Mouse (Mus musculus): ENCODE results near the gene Hoxa6.
A peak's percentile ranks its signal among the peaks of the same experiment; 100 is the strongest.

Gene Hoxa6

GRCm38 (mm10) chr6:52216691-52217458, 8.4 kb upstream of the Hoxa6 start:
- DNase-seq (ENCODE audit: low spot score in 2 of 2), result peak; percentile 33 to 59

DNA sequence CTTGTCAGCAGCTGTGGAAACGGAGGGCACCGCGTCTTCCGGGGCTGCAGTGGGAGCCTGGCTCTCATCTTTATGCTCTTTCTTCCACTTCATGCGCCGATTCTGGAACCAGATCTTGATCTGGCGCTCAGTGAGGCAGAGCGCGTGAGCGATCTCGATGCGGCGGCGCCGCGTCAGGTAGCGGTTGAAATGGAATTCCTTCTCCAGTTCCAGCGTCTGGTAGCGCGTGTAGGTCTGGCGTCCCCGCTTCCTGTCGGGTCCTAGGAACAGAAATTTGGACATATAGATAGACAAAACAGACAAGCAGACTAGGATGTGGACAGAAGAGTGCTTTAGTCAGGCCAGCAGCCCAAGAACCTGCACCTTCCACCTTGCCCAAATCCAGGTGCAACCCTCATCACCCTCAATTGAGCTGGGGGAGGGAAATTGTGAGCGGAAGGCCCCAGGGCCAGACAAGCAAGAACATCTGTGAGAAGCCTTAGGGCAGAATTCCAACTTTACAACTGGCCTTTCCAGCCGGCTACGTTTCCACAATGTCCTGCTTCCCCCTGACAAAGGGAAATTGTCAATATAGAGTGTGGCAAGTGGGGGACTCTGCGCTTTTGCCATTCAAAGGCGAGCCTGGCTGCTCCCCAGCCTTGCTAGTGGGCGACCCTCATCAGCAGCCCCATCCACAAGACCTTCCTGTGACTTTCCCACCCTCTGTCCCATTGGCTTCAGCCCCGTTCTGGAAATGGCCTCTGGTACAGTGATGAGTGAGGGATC, 7.4 kb upstream of the Hoxa6 start:
- peak; percentile 19 to 58 for DNase-seq (ENCODE audit: low spot score in 2 of 2)

DNA sequence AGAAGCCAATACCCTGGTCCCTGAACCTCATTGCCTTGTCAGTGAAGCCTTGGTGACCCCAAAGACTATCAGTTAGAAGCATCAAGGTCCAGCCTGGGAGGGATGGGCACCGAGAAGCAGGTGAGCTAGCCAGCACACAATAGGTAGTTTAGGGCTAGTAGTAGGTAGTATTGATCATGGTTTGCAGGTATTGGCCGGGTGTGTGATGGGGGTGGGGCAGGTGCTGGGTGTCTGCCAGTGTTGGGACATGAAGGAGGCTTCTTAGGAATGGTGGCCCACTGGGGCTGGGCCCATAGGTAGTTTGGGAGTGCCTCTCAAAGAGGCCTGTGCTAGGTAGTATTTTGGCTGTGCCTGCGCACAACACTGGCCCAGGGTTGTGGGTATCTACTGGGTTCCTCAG, 6.5 kb upstream of the Hoxa6 start:
- DNase-seq (ENCODE audit: low spot score in 2 of 2), result peak in 1 of 2 experiments; percentile 17

- DNase-seq (ENCODE audit: low spot score in 2 of 2), result no peak
Measured at GRCm38 (mm10) chr6:52214271-52214670, 5.7 kb upstream of the Hoxa6 start.

GRCm38 (mm10) chr6:52213119-52213986, 4.8 kb upstream of the Hoxa6 start, which contains the start of the genes Hoxa3 and Gm28308:
Hoxa3 (minus strand) TSS chr6:52213336.
Gm28308 (minus strand) TSS chr6:52213339.
- peak; percentile 60 to 62 for DNase-seq (ENCODE audit: low spot score in 2 of 2)

GRCm38 (mm10) chr6:52212556-52213118, 4.1 kb upstream of the Hoxa6 start:
- DNase-seq (ENCODE audit: low spot score in 2 of 2), result peak in 1 of 2 experiments; percentile 18

- peak; percentile 19 to 59 for DNase-seq (ENCODE audit: low spot score in 2 of 2)
Measured at GRCm38 (mm10) chr6:52211961-52212360, 3.4 kb upstream of the Hoxa6 start.

DNA sequence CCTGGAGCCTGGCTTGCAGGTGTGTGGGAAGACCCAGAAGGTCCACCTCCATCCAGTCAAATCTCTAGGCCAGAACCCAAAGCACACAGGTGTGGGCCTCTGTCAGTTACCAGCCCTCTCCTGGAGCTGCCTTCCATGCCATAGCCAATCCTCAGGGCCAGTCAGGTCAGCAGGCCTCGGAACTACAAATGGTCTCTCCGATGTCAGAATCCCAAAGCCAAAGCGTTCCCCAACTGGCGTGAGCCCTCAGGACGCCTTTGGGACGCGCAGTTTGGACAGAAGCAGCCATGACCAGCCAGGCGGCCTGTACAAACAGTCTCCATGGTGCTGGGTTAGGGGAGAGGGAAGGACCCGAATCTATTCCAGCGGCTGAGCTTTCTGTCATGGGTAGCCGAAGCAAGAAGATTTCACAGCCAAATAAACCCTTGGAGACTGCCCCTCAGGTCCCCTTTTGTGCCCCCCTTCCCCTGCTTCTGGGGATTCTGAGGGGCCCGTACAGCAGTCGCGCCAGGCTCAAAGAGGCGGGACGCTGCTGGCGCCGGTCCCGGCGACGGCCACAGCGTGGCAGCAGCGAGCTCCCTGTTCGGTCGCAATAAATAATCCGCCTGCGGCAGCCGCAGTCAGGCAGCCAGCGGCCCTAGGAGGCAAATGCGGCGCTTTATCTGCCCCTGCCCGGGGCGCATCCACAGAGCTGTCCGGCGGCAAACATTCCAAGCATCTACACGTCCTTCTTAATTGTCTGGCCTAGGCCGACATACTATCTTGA, 2.8 kb upstream of the Hoxa6 start:
- DNase-seq (ENCODE audit: low spot score in 2 of 2), result peak; percentile 73 to 81

DNA sequence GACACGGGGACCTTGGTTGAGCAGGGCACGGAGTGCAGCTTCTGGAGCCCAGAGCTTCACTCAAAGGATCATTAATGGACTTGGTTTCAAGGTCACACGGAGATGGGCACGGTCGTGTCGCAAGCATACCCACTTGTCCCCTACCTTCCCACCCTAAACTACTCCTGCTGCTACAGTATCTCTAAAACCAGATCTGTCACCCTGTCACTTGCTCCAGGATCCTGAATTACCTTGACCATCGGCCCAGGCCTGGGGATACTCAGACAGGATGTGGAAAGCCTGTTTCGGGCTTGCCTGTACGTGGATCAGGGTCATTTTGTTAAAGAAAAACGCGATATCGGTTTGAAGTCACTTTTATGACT, 1.1 kb upstream of the Hoxa6 start:
- DNase-seq (ENCODE audit: low spot score in 2 of 2), result peak in 1 of 2 experiments; percentile 16

- DNase-seq (ENCODE audit: low spot score in 2 of 2), result no peak
Measured at GRCm38 (mm10) chr6:52208868-52209684, 554 bp upstream of the Hoxa6 start.

- no peak for DNase-seq (ENCODE audit: low spot score in 2 of 2)
Measured at GRCm38 (mm10) chr6:52207684-52207976, 892 bp downstream of the Hoxa6 start.

DNA sequence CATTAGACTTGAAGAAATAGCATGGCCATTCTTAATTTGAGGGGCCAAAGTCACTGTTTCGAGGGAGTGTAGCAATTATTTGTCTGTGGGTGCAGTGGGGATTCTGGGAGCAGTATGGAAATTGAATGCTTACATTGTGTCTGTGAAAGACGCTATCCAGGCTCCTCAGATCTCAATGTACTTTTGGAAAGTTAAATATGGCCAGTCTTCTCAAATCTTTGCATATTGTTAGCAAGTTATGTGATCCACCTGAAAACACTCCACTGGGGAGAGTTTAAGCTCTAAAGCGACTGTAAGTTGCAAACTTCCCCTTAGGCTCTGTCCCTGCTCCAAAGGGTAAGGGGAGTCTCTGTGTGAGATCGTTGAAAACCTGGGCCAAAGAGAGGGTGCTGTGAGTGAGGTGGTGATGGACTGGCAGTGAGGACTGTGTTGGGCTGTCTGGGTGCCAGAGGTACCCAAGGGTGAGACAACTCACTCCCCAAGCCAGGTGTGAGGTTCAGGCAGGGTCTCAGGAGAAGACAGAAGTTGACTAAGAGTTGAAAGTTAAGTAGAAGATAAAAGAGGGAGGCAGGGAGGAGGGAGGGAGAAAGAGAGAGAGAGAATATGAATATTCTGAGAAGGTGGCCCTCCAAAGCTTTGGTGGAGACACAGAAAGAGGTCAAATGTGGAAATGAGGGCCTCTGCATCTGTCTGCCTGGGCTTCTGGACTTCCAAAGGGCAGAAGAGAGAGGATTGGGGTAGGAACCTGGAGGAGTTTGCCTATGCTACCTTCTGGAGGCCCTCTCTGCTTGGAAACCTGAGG, 1.4 kb downstream of the Hoxa6 start:
- no peak for DNase-seq (ENCODE audit: low spot score in 2 of 2)

DNA sequence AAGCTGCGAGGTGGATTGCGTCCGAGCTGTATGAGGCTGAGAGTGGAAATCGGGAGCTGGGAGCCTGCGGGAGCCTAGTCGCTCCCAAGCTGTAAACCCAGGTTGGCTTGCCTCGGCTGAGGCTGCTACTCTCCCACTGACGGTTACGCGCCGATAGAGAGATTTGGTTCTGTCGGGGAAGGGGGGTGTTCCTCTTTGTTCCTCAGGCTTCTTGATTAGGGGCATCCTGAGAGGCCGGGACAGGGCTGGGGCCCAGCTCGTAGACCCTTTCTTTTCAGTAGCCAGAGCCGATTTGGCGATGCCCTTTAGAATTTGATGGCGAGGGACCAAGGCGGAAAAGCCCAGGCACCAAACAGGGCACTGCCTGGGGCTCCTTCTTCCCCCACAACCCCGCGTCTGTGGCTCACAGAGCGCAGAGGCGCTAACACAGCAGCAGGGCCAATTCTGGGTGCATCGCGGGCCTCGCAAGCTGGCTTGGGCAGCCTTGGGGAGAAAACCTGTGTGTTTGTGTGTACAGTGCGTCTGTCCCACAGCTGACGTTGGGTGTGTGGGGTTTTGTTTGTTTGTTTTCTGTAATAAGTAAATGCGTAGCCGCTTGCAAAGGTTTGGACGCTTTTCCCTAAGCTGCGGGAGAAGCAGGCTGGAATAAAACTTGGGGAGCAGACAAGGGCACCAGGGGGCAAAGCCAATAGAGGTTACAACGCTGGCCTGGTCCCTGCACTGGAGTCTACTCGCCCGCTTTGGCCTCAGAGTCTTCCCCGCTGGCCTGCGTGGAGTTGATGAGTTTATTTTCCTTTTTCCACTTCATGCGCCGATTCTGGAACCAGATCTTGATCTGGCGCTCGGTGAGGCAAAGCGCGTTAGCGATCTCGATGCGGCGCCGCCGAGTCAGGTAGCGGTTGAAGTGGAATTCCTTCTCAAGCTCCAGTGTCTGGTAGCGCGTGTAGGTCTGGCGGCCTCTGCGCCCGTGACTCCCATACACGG, 2.6 kb downstream of the Hoxa6 start:
- DNase-seq (ENCODE audit: low spot score in 2 of 2), result no peak

GRCm38 (mm10) chr6:52205221-52205620, 3.3 kb downstream of the Hoxa6 start:
- DNase-seq (ENCODE audit: low spot score in 2 of 2), result no peak

- DNase-seq (ENCODE audit: low spot score in 2 of 2), result peak in 1 of 2 experiments; percentile 86
Measured at GRCm38 (mm10) chr6:52204050-52204752, 4.3 kb downstream of the Hoxa6 start, which contains the start of gene Hoxa5. Hoxa5 (minus strand) TSS chr6:52204587.

DNA sequence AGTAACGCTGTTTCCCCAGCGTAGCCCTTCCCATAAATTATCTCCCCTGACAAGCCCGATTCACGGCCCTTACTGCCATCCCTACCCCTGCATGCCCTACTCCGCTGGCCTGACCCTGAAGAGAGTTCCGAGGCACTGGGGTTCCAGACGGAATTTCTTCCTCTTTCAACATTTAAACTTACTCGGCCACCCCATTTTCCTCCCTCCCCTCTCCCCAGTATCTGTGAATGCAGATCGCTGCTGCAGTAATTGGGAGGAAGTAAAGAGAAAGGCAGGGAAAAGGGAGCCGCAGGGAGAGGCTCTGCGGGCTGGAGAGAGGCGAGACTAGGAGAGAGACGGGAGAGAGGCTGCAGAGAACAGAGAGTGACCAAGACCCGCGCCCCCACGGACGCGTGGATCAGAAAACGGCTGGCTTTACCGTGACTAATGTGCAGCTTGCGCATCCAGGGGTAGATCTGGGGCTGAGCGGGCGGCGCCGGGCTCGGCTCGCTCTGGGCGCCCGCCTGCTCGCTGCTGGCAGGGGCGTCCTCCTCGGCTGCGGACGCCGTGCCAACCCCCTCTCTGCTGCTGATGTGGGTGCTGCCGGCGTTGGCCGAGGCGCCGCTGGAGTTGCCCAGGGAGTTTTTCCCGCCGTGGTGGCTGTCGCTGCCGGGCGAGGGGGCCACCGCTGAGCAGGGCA, 5.0 kb downstream of the Hoxa6 start:
- no peak for DNase-seq (ENCODE audit: low spot score in 2 of 2)

- DNase-seq (ENCODE audit: low spot score in 2 of 2), result no peak
Measured at GRCm38 (mm10) chr6:52203121-52203370, 5.5 kb downstream of the Hoxa6 start.

All from urinary bladder, postnatal 4 days (tissue).